Comparison of ENCODE assay signal across 11 mouse cellular contexts in genomic region chr2:106796246-106796645, GRCm38 (mm10).
A peak's percentile ranks its signal among the peaks of the same experiment; 100 is the strongest.
DNase-seq lines count a peak whose midpoint lies in the region; ATAC-seq lines count a peak whose summit lies in the region.
"Had no signal": no experiment of that assay in that cellular context is flagged by ENCODE, and none has a peak within 500 bp of the region (broad histone marks: within the 10 kb centered on the region; RNA-seq: fewer than 3 reads in every experiment).

No protein-coding gene starts in this region.

- H3K27ac ChIP-seq in kidney, embryonic 15.5 days, result 0 out of 2 replicates have a peak overlapping the region, but pooled peaks have one; percentile 18
- peak overlapping the region; percentile 75 for H3K27ac ChIP-seq in forebrain, embryonic 11.5 days (ENCODE audit: low read depth, low read length)
- peak overlapping the region; percentile 18; the same call in 1 of the 2 replicates for H3K27ac ChIP-seq in neural tube, embryonic 14.5 days (ENCODE audit: low read depth, low read length)
- H3K27ac ChIP-seq: macrophage had no signal

- H3K4me2 ChIP-seq in kidney, embryonic 15.5 days, result peak overlapping the region; percentile 26
- H3K4me2 ChIP-seq in forebrain, embryonic 11.5 days (ENCODE audit: low read depth, low read length, severe bottlenecking), result peak overlapping the region; percentile 27; the same call in 1 of the 2 replicates
- no peak overlapping the region; the same call in 1 of the 2 replicates for H3K4me2 ChIP-seq in neural tube, embryonic 14.5 days (ENCODE audit: low read depth, low read length)

- peak; percentile 73 for ATAC-seq in kidney, embryonic 15.5 days (replicated peaks; ENCODE audit: low FRiP score)
- peak; percentile 43 for ATAC-seq in forebrain, embryonic 11.5 days (replicated peaks; ENCODE audit: low FRiP score)
- ATAC-seq in neural tube, embryonic 14.5 days (ENCODE audit: low read depth), result no peak
- no peak for ATAC-seq in granulocyte monocyte progenitor cell, adult 5-6 weeks (replicated peaks; ENCODE audit: poor library complexity, severe bottlenecking)
- ATAC-seq: CD4-positive, CD25-positive, alpha-beta regulatory T cell, adult 4 months had no signal

- no peak for DNase-seq in kidney, postnatal 25 days
- DNase-seq in forebrain, embryonic 11.5 days (ENCODE audit: low spot score), result peak; percentile 60
- peak; percentile 85 for DNase-seq in hindlimb bud, embryonic 11.5 days (ENCODE audit: extremely low spot score, low read depth, low spot score)
- no peak for DNase-seq in spleen, postnatal 4 days (ENCODE audit: low spot score in 2 of 2)
- no peak for DNase-seq in adipocyte (ENCODE audit: low spot score)
- DNase-seq: liver had no signal

- 13% methylated on average over 7 of the region's 7 CpGs for WGBS in kidney, embryonic 15.5 days
- WGBS in forebrain, embryonic 11.5 days, result 4% methylated on average over 7 of the region's 7 CpGs
- WGBS in neural tube, embryonic 14.5 days, result 9% methylated on average over 7 of the region's 7 CpGs

- peaks cover 26% of the 10 kb centered on the region for H3K4me1 ChIP-seq in kidney, embryonic 15.5 days
- peaks cover 21% of the 10 kb centered on the region for H3K4me1 ChIP-seq in forebrain, embryonic 11.5 days (replicated peaks; ENCODE audit: control insufficient read depth, insufficient read depth, low read length)
- peaks cover 19% of the 10 kb centered on the region for H3K4me1 ChIP-seq in neural tube, embryonic 14.5 days (ENCODE audit: control insufficient read depth, insufficient read depth, low read length)

- H3K9me3 ChIP-seq in kidney, embryonic 15.5 days (replicated peaks), result no peaks in the 10 kb centered on the region
- no peaks in the 10 kb centered on the region for H3K9me3 ChIP-seq in forebrain, embryonic 11.5 days (ENCODE audit: control insufficient read depth, low read length)
- no peaks in the 10 kb centered on the region for H3K9me3 ChIP-seq in neural tube, embryonic 14.5 days (ENCODE audit: control insufficient read depth, low read length)

- no peaks in the 10 kb centered on the region for H3K27me3 ChIP-seq in kidney, embryonic 15.5 days
- peaks cover 3% of the 10 kb centered on the region; the same call in 1 of the 2 replicates for H3K27me3 ChIP-seq in forebrain, embryonic 11.5 days (ENCODE audit: control insufficient read depth, insufficient read depth, low read length)
- H3K27me3 ChIP-seq in neural tube, embryonic 14.5 days (ENCODE audit: control insufficient read depth, insufficient read depth, low read length), result no peaks in the 10 kb centered on the region

- H3K9ac ChIP-seq in kidney, embryonic 15.5 days, result no peak overlapping the region
- no peak overlapping the region for H3K9ac ChIP-seq in forebrain, embryonic 11.5 days (ENCODE audit: low read length)
- H3K9ac ChIP-seq in neural tube, embryonic 14.5 days (replicated peaks; ENCODE audit: low read depth, low read length), result no peak overlapping the region

- H3K36me3 ChIP-seq in kidney, embryonic 15.5 days, result no peaks in the 10 kb centered on the region
- H3K36me3 ChIP-seq in forebrain, embryonic 11.5 days (ENCODE audit: control insufficient read depth, insufficient read depth, low read length), result no peaks in the 10 kb centered on the region
- no peaks in the 10 kb centered on the region for H3K36me3 ChIP-seq in neural tube, embryonic 14.5 days (ENCODE audit: control insufficient read depth, insufficient read depth, low read length)

- no peak overlapping the region for H3K4me3 ChIP-seq in kidney, embryonic 15.5 days (replicated peaks)
- no peak overlapping the region for H3K4me3 ChIP-seq in forebrain, embryonic 11.5 days (ENCODE audit: low read depth, low read length)
- no peak overlapping the region for H3K4me3 ChIP-seq in neural tube, embryonic 14.5 days (ENCODE audit: low read depth, low read length)

Comparison
In these comparisons a context has a peak if more than half of its experiments do, and no peak if none do; other contexts are left out.
1. ATAC-seq: peak in kidney, embryonic 15.5 days (single experiment) and forebrain, embryonic 11.5 days (single experiment); none in neural tube, embryonic 14.5 days (single experiment) and granulocyte monocyte progenitor cell, adult 5-6 weeks (single experiment).
2. H3K27ac ChIP-seq: peak in every context shown above with its lines; median percentile 75 in forebrain, embryonic 11.5 days; 18 in kidney, embryonic 15.5 days; 18 in neural tube, embryonic 14.5 days.
3. DNase-seq: peak in forebrain, embryonic 11.5 days (single experiment) and hindlimb bud, embryonic 11.5 days (single experiment); none in kidney, postnatal 25 days (0 of 2), spleen, postnatal 4 days (0 of 2) and adipocyte (single experiment).